Mouse (Mus musculus) forebrain, embryonic 10.5 days (tissue): ENCODE data around the gene Gpc6. TPM values are rescaled to one million over a fixed set of nuclear protein-coding genes. Genes with fewer than 3 reads are reported as not detected.

Experiments
- DNase-seq: peaks from one replicate; pipeline ENCODE4 v3.0.0-alpha.2; 2017; ENCODE audit warnings: low spot score; ENCODE audit errors: extremely low spot score
- H3K27ac ChIP-seq: fragments of 300-500 bp; sonication (generic); 2 replicates; pipeline ENCODE4 v1.5.1; 2016; ENCODE audit warnings: mild to moderate bottlenecking
- H3K27me3 ChIP-seq: fragments of 300-500 bp; sonication (generic); 2 replicates; pipeline ENCODE4 v1.6.1; 2016; ENCODE audit warnings: mild to moderate bottlenecking; ENCODE audit not compliant: poor library complexity, severe bottlenecking
- H3K36me3 ChIP-seq: fragments of 300-500 bp; sonication (generic); replicated peaks from 2 replicates; pipeline ENCODE4 v1.6.1; 2016; ENCODE audit warnings: mild to moderate bottlenecking, moderate library complexity
- H3K4me1 ChIP-seq: fragments of 300-500 bp; sonication (generic); 2 replicates; pipeline ENCODE4 v1.6.1; 2016
- H3K4me3 ChIP-seq: fragments of 300-500 bp; sonication (generic); 2 replicates; pipeline ENCODE4 v1.5.1; 2016; ENCODE audit warnings: mild to moderate bottlenecking, moderate library complexity
- H3K9me3 ChIP-seq: fragments of 300-500 bp; sonication (generic); 2 replicates; pipeline ENCODE4 v1.6.1; 2016; ENCODE audit warnings: mild to moderate bottlenecking, moderate library complexity
- WGBS: fragments of 180-500 bp; shearing (Covaris S2); methylation state at CpG from one replicate; pipeline ENCODE4 v1.1.7; 2016; 5-methylcytosine and 5-hydroxymethylcytosine counted together
- polyA plus RNA-seq: library from polyadenylated mRNA; unstranded; fragments of >200 nt; fragmentation: Nextera tagmentation; extraction: Ambion mirVana; gene quantifications from 2 replicates; pipeline ENCODE4 v1.2.1, GENCODE M21; 2016

The Gpc6 gene
- polyA plus RNA-seq, 1 experiment from 2014 or later, result 36.5 TPM

DNA sequence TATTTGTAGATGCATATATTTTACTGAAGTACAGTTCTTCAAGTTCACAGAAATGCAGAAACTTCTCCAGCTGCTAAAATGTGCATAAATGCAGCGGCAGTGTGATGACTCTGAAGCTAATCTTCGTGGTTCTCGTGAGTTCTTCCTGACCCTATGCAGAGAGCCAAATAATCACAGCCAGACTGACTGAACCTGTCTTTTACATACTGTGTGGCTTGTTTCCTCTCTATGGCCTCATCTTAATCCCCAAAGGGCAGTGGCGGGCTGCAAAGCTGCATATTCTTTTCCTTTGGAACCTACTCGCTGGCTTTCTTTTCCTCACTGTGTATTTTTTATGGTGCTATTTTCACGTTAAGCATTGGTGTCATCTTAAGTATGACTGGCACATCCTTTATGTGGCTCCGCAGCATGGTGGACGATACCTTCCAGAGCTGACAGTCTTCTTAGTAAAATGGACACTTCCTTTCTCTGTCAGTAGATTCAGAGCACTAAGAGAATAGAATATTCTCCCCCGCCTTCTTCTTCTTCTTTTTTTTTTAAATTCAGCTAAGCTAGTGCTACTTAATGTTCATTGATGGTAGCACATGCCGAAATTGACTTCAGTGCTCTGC is 775.7 kb downstream of the Gpc6 start:
- H3K27ac ChIP-seq, result no peak overlapping the region
- H3K36me3 ChIP-seq, result no peaks in the 10 kb centered on the region
- H3K27me3 ChIP-seq, result no peaks in the 10 kb centered on the region
- 73% methylated on average over 10 of the region's 10 CpGs for WGBS
- peaks cover 12% of the 10 kb centered on the region for H3K4me1 ChIP-seq
- no peak overlapping the region for H3K4me3 ChIP-seq
- no peaks in the 10 kb centered on the region for H3K9me3 ChIP-seq
- DNase-seq, result no peak

DNA sequence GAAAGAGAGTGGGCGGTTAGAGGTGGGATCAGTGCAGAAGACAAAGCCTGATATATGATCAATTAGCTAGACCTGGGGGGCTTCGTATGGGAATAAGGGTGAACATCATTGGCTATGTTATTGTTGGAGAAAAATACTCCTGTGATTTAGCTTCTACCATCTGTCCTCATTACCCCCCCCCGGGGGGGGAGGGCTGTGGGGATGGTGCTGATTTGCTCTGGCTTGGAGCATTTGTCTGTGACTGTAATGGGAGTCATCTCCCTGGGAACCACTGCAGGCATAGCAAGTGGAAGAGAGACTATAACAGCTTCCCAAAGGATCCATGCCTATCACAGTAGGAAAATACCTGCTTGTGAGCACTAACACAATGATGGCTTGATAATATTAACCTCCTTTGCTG is 783.7 kb downstream of the Gpc6 start:
- peaks cover 11% of the 10 kb centered on the region; the same call in 1 of the 2 replicates for H3K4me1 ChIP-seq
- no peak overlapping the region for H3K27ac ChIP-seq
- 89% methylated on average over 3 of the region's 3 CpGs for WGBS
- no peak for DNase-seq
- H3K36me3 ChIP-seq, result no peaks in the 10 kb centered on the region
- H3K9me3 ChIP-seq, result no peaks in the 10 kb centered on the region
- no peak overlapping the region for H3K4me3 ChIP-seq
- no peaks in the 10 kb centered on the region for H3K27me3 ChIP-seq

DNA sequence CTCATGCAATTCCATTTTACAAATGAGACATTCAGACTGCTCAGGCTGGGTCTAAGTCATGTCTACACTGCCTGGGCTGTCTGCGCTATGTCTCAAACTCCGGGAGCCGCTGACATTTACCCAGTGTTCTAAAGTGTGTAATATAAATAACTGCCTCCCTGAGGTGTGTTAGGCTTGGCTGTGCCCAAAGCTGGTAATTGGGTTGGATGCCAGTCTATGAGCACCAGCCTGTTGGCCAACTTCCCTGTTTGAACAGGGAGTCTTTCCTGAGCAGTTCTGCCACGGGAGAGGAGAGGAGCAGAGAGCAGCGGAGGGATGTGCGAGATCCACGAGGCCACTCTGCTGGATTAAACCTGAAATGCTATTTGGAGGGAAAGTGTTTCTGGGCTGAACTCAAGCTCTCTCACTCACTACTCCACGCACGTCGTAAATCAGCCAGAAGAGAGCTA is 785.4 kb downstream of the Gpc6 start:
- Histone ChIP-seq H3K36me3 (no peaks in the 10 kb centered on the region), H3K27me3 (no peaks in the 10 kb centered on the region), H3K27ac (no peak overlapping the region), H3K4me1 (peaks cover 11% of the 10 kb centered on the region; the same call in 1 of the 2 replicates), H3K9me3 (no peaks in the 10 kb centered on the region), H3K4me3 (no peak overlapping the region)
- WGBS, result 90% methylated on average over 10 of the region's 10 CpGs
- no peak for DNase-seq

DNA sequence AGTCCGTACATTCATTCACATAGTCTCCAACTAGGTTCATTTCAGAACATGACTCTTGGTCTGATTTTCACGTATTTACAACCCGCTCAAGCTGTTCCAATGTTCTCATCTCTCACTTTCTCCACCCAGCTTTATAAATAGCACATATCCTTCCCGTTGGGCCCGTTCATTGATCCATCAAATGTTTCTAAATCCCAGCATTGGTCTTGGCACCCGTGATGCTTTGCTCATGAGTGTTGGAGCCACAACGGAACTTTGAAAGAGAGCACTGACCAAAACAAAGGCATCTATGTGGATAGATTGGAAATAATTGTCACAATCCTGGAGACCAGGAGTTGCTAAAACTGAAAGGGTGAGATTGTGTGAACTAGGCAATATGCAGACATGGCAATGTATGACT is 787.2 kb downstream of the Gpc6 start:
- no peaks in the 10 kb centered on the region for H3K36me3 ChIP-seq
- no peak for DNase-seq
- 92% methylated on average over 7 of the region's 7 CpGs for WGBS
- H3K4me1 ChIP-seq, result peaks cover 7% of the 10 kb centered on the region; the same call in 1 of the 2 replicates
- no peak overlapping the region for H3K4me3 ChIP-seq
- no peak overlapping the region for H3K27ac ChIP-seq
- no peaks in the 10 kb centered on the region for H3K9me3 ChIP-seq
- H3K27me3 ChIP-seq, result no peaks in the 10 kb centered on the region

DNA sequence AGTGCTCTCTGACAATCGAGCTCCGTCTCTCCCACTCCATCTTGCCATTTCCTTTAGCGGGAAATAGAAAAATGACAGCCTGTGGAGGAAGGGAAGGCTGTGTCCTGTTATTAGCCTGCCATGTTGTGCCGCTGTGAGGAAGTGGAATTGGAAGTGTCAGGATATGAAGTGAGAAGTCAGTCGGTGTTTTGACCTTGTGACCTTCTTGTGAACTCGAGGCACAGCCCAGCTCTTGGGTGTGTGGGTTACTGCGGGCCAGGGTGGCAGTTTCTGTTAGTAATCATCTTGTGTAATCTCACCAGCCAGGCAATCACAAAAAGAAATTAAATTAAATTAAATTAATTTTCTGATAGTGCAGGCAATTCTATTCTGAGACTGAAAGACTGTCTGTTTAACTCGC is 789.0 kb downstream of the Gpc6 start:
- H3K4me3 ChIP-seq, result no peak overlapping the region
- H3K9me3 ChIP-seq, result no peaks in the 10 kb centered on the region
- no peaks in the 10 kb centered on the region for H3K4me1 ChIP-seq
- DNase-seq, result no peak
- H3K27ac ChIP-seq, result no peak overlapping the region
- H3K27me3 ChIP-seq, result no peaks in the 10 kb centered on the region
- WGBS, result 85% methylated on average over 8 of the region's 8 CpGs
- H3K36me3 ChIP-seq, result no peaks in the 10 kb centered on the region

DNA sequence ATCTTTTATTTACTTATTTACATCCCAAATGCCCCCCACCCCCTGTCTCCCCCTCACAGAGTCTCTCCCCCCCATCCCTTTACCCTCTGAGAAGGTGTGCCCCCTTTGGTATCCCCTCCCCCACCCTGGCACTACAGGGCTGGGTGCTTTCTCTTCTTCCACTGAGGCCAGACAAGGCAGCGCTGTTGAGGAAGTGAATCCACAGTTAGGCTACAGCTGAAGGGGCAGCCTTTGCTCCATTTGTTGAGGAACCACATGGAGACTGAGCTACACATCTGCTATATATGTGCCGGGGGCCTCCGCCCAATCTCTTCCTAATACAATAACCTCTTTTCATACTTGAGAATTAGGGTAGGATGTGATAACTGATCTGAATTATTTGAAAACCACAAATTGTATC is 791.2 kb downstream of the Gpc6 start:
- DNase-seq, result no peak
- WGBS, result 95% methylated on average over 3 of the region's 3 CpGs
- Histone ChIP-seq H3K36me3 (no peaks in the 10 kb centered on the region), H3K4me1 (no peaks in the 10 kb centered on the region), H3K27ac (no peak overlapping the region), H3K4me3 (no peak overlapping the region), H3K27me3 (no peaks in the 10 kb centered on the region), H3K9me3 (no peaks in the 10 kb centered on the region)

DNA sequence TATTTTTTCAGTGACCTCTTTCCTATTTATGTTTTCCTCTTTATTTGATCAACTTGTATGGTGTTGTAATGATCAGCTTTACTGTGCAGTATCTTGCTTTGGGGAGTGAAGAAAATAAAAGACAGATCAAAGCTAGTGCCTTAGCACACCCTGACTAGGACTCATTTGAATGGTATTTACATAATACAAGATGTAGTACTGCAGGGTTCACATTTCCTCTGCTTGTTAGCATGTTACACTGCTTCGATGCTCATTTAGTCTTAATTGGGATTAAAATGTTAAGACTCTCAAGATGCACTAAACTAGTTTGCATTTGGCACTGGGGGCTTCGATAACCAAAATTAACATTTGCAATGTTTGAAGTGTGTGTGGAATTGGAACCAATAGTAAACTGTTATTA is 803.6 kb downstream of the Gpc6 start:
- Histone ChIP-seq H3K36me3 (no peaks in the 10 kb centered on the region), H3K4me3 (no peak overlapping the region), H3K27ac (no peak overlapping the region), H3K9me3 (no peaks in the 10 kb centered on the region), H3K4me1 (peaks cover 3% of the 10 kb centered on the region; the same call in 1 of the 2 replicates), H3K27me3 (no peaks in the 10 kb centered on the region)
- no peak for DNase-seq
- WGBS, result 86% methylated on average over 2 of the region's 2 CpGs

DNA sequence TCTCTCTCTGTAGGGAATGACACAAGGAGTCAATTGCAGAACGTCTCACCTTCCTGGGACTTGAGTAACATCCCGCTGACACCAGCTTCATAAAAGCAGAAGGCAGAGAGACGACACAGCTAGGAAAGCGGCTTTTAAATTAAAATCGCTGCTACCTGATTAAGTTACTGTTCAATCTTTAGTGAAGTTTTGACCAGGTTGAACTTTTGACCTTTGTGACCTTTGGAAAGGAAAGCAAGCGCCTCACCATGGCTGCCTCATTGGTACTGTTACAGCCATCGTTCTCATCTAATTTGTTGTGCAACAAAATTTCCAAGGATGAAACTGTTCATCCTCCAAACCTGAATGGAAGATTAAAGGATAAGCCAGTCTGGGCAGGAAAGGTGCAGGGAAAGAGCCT is 830.1 kb downstream of the Gpc6 start:
- Histone ChIP-seq H3K36me3 (0 out of 2 replicates have a peak, but pooled peaks cover 3% of the 10 kb centered on the region), H3K27me3 (no peaks in the 10 kb centered on the region), H3K4me1 (peaks cover 10% of the 10 kb centered on the region), H3K4me3 (no peak overlapping the region), H3K9me3 (peaks cover 4% of the 10 kb centered on the region; the same call in 1 of the 2 replicates), H3K27ac (no peak overlapping the region)
- DNase-seq, result no peak
- 86% methylated on average over 7 of the region's 7 CpGs for WGBS

DNA sequence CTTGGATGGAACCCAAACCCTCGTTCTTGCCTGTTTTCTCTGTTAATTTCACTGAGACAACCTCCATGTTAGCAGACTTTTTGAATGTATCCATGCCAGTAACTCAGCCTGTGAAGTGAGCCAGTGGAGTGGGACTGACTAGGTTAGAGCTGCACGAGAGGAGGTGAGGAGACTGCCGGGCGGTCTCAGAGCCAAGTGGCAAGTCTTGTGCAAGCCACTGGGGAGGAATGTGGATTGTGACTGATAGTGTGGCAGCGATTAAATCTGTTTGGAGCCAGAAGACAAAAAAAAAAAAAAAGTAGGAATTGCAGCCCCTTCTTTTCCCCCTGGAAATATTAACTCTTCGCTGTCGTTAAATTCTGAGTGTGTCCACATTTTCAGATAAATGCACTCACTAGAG is 831.4 kb downstream of the Gpc6 start:
- Histone ChIP-seq H3K36me3 (no peaks in the 10 kb centered on the region), H3K4me1 (peaks cover 14% of the 10 kb centered on the region), H3K27ac (no peak overlapping the region), H3K27me3 (no peaks in the 10 kb centered on the region), H3K9me3 (no peaks in the 10 kb centered on the region), H3K4me3 (no peak overlapping the region)
- 91% methylated on average over 7 of the region's 7 CpGs for WGBS
- DNase-seq, result no peak

DNA sequence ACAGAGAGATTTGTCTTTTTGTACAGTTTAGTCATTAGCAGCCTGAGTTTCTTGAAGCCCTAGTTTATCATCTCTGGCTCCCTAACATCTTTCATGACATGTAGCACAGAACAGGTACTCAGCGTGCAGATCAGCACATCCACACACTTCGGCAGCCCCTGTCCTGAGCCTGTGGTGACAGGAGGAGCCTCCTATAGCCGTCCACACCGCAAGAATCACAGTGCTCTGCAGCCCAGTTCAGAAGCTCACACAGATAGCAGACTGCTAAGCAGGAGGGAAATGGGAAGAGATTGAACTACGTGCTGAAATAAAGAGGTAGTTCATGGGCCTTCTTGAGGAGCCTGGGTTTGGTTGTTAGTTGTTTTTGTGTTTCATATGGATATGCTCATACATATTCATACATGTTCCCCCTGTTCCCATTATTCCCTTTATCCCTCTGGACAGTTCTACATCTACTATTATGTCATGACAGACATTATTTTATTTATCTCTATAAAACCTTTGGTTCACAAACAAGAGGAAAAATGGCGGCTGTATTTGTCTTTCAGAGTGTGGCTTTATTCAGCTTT is 832.8 kb downstream of the Gpc6 start:
- H3K27ac ChIP-seq, result no peak overlapping the region

DNA sequence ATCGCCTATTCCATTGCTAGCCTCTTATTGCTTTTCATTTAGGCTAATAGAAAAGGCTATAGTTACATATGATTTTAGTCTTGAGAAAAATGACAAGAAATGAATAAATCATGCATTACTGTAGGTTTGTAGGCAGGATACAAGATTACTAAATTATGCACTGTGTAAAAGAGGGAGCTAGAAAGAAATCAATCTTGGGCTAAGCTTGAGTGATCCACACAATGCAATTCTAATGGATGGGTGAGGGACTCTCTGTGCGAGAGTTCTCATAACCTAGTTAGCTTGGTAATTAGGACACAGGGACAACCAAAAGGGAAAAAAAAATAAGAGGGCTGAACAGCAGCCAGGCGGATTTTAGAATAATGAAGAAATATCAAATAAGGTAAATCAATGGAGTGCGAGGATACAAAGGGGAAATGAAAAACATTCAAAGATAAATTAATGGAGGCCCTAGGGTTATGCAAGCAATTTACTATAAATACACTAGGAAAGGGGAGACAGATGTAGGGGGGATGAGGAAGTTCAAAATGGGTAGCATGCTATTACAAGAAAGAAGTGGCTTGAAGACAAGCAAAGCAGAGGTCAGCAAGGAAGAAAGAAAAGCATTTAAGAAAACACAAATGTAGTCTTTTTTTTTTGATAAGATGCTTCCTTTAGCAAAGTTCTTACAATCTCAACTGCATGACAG is 835.9 kb downstream of the Gpc6 start:
- WGBS, result 83% methylated on average over 4 of the region's 4 CpGs
- peaks cover 19% of the 10 kb centered on the region for H3K4me1 ChIP-seq
- H3K27me3 ChIP-seq, result no peaks in the 10 kb centered on the region

More for the DNA sequence above, 832.8 kb downstream of the Gpc6 start:
- WGBS, result 82% methylated on average over 6 of the region's 6 CpGs
- Histone ChIP-seq H3K9me3 (no peaks in the 10 kb centered on the region), H3K4me3 (no peak overlapping the region), H3K4me1 (peaks cover 15% of the 10 kb centered on the region), H3K27me3 (no peaks in the 10 kb centered on the region), H3K36me3 (no peaks in the 10 kb centered on the region)
- DNase-seq, result no peak

DNA sequence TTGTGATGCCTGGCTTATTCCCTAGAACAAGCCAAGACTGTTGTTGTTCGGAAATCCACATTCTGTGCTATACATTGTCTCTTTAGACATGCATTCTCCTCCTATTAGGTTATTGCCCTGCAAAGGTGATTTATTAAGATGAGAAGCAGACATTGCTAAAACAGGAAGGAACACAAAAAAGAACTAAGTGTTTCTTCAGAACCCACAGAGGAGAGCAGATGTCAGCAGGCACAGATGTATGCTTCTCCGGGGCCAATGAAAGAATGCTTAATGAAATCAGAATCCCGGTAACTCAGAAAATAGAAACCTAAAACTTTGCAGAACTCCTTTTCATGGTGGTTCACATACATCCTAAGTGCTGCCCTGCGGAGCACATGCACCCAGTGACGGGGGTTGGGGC is 837.8 kb downstream of the Gpc6 start:
- Histone ChIP-seq H3K27ac (no peak overlapping the region), H3K4me3 (no peak overlapping the region), H3K4me1 (peaks cover 11% of the 10 kb centered on the region), H3K27me3 (no peaks in the 10 kb centered on the region), H3K36me3 (no peaks in the 10 kb centered on the region), H3K9me3 (no peaks in the 10 kb centered on the region)
- 94% methylated on average over 5 of the region's 5 CpGs for WGBS
- no peak for DNase-seq

More for the DNA sequence above, 835.9 kb downstream of the Gpc6 start:
- no peak overlapping the region for H3K27ac ChIP-seq
- H3K4me3 ChIP-seq, result no peak overlapping the region
- no peak for DNase-seq
- H3K36me3 ChIP-seq, result no peaks in the 10 kb centered on the region
- no peaks in the 10 kb centered on the region for H3K9me3 ChIP-seq

DNA sequence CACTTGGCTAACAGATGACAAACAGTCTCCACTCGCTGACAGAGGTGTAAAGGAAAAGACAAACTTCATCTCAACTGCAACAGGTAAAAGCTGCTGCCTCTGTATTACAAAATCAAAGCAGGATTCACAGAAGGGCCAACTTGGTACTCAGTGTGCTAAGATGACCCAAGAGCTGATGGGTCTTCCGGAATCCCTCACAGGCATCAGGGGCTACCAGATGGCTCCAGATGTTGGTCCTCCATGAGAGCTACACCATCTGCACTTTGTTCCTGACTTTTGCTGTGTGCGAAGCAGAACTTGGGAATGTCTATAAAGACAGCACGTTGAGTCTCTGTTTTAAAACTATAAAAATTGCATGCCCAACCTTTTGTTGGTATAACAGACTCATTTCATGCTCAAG is 842.7 kb downstream of the Gpc6 start:
- H3K27ac ChIP-seq, result no peak overlapping the region
- no peak overlapping the region for H3K4me3 ChIP-seq
- no peak for DNase-seq
- no peaks in the 10 kb centered on the region for H3K27me3 ChIP-seq
- WGBS, result 92% methylated on average over 4 of the region's 4 CpGs
- no peaks in the 10 kb centered on the region for H3K36me3 ChIP-seq
- no peaks in the 10 kb centered on the region; the same call in 1 of the 2 replicates for H3K9me3 ChIP-seq
- H3K4me1 ChIP-seq, result peaks cover 4% of the 10 kb centered on the region
